Mouse (Mus musculus): ENCODE data around the gene Apold1.

DNA sequence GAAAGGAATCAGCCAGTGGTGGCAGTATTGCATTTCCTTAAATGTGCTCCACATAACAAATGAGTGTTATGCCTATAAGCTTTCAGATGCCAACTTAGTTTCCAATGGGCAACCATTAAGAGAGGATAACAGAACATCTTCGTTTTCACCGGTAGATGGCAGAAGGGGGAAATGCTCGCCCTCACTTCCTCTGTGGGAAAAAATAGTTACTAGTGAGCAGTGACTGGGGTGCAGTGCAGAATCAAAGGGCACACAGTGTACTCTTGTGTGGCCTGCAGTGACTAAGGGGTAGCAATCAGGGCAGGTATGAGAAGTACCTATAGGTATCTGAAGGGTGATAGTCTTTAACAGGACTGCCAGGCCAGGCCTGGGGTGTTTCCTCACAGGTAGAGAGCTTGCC, 44.7 kb downstream of the Apold1 start:
- no peak for TF ChIP-seq POLR2A (IDR thresholded peaks at IDR 0.05; ENCODE audit: control insufficient read depth, extremely low read depth, insufficient read depth, low read length, poor library complexity)
- TF ChIP-seq CTCF (IDR thresholded peaks at IDR 0.05; ENCODE audit: borderline replicate concordance, control insufficient read depth, extremely low read depth, insufficient read depth, low read length, poor library complexity) = no peak
